Comparison of ENCODE assay signal across 8 mouse cellular contexts in the genomic region with DNA sequence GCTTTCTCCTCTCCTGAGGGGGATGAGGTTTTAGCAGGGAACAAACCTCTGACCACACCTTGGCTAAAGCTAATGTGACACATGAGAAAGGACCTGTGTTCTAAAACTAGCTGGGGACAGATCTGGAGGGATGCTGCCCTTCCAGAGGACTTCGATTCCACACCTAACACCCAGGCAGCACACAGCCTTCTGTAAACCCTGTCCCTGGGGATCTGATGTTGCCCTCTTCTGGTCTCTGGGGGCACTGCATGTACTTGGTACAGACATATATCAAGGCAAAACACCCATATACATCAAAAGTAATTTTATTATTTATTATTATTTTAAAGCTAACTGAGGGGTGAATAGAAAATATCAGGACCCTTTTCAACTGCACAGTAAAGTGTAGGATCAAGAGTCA.
DNase-seq lines count a peak whose midpoint lies in the region; ATAC-seq and TF ChIP-seq lines count a peak whose summit lies in the region.
"Had no signal": no experiment of that assay in that cellular context is flagged by ENCODE, and none has a peak within 500 bp of the region (broad histone marks: within the 10 kb centered on the region; RNA-seq: fewer than 3 reads in every experiment).

No protein-coding gene starts in this region.

- H3K4me2 ChIP-seq in lung, postnatal 0 days (replicated peaks; ENCODE audit: low read depth, low read length) = no peak overlapping the region
- H3K4me2 ChIP-seq: liver, embryonic 15.5 days had no signal

- H3K36me3 ChIP-seq in lung, postnatal 0 days (ENCODE audit: insufficient read depth, low read length) = no peaks in the 10 kb centered on the region
- H3K36me3 ChIP-seq: liver, embryonic 15.5 days had no signal

- TF ChIP-seq CTCF in lung, postnatal 0 days (IDR thresholded peaks at IDR 0.05) = peak; percentile 79

- no peak overlapping the region for H3K27ac ChIP-seq in lung, postnatal 0 days (ENCODE audit: low read length)
- H3K27ac ChIP-seq: liver, embryonic 15.5 days had no signal

- no peak overlapping the region for H3K9ac ChIP-seq in lung, postnatal 0 days (replicated peaks; ENCODE audit: low read depth)
- H3K9ac ChIP-seq: liver, embryonic 15.5 days had no signal

- intact Hi-C loops in left cerebral cortex, postnatal 36 days (cut with DNase I) = no loop called here

- no peaks in the 10 kb centered on the region for H3K9me3 ChIP-seq in lung, postnatal 0 days (ENCODE audit: low read length)
- H3K9me3 ChIP-seq: liver, embryonic 15.5 days had no signal

- WGBS in lung, postnatal 0 days = 70% methylated on average over 1 of the region's 1 CpGs

- no peak for TF ChIP-seq EP300 in lung, postnatal 0 days (IDR thresholded peaks at IDR 0.05)

- ATAC-seq in frontal cortex, adult (ENCODE audit: low TSS enrichment) = peak; percentile 76; the same call in 1 of the 2 replicates
- ATAC-seq in lung, postnatal 0 days = no peak

- H3K27me3 ChIP-seq in lung, postnatal 0 days (replicated peaks; ENCODE audit: insufficient read depth, low read length) = no peaks in the 10 kb centered on the region
- H3K27me3 ChIP-seq: liver, embryonic 15.5 days had no signal

- no peaks in the 10 kb centered on the region for H3K4me1 ChIP-seq in lung, postnatal 0 days (ENCODE audit: insufficient read depth, low read depth, low read length)
- H3K4me1 ChIP-seq: liver, embryonic 15.5 days had no signal

- peak; percentile 41 to 45 for DNase-seq in left cerebral cortex, adult 18-20 months (ENCODE audit: low spot score in 2 of 2)
- DNase-seq in left cerebral cortex, postnatal 36 days (ENCODE audit: low spot score in 2 of 2) = no peak
- peak; percentile 51 for DNase-seq in ES-CJ7 (ENCODE audit: low read depth, low spot score)
- peak; percentile 70 for DNase-seq in adrenal gland, postnatal 10 days
- DNase-seq in lung, postnatal 0 days (ENCODE audit: low spot score) = peak; percentile 35
- DNase-seq in gastrocnemius, postnatal 10 days = no peak

- H3K4me3 ChIP-seq in lung, postnatal 0 days (ENCODE audit: low read depth, low read length) = no peak overlapping the region
- H3K4me3 ChIP-seq: liver, embryonic 15.5 days had no signal

Comparison
In these comparisons a context has a peak if more than half of its experiments do, and no peak if none do; other contexts are left out.
1. DNase-seq: peak in left cerebral cortex, adult 18-20 months (2 of 2), ES-CJ7 (single experiment), adrenal gland, postnatal 10 days (single experiment) and lung, postnatal 0 days (single experiment); none in left cerebral cortex, postnatal 36 days (0 of 2) and gastrocnemius, postnatal 10 days (single experiment).